Mouse (Mus musculus) hindbrain, embryonic 11.5 days (tissue): ENCODE results near the gene Olfr324. TPM values are rescaled to one million over a fixed set of nuclear protein-coding genes. Genes with fewer than 3 reads are reported as not detected.
A peak's percentile ranks its signal among the peaks of the same experiment; 100 is the strongest.

ENCODE experiments used
- ATAC-seq: fragments of 200-750 bp; cut with Nextera tagmentation; 2 replicates; pipeline ENCODE4 v1.8.0; 2017; ENCODE audit warnings: mild to moderate bottlenecking, moderate TSS enrichment, moderate library complexity; ENCODE audit not compliant: low FRiP score
- DNase-seq: peaks from one replicate; pipeline ENCODE4 v3.0.0-alpha.2; 2015; ENCODE audit warnings: low spot score
- H3K27ac ChIP-seq: fragments of 300-500 bp; sonication (generic); 2 replicates; pipeline ENCODE4 v1.5.1; 2014; ENCODE audit warnings: mild to moderate bottlenecking, low read depth, low read length
- H3K27me3 ChIP-seq: fragments of 300-500 bp; sonication (generic); 2 replicates; pipeline ENCODE4 v1.6.1; 2014; ENCODE audit warnings: mild to moderate bottlenecking, low read length, moderate library complexity, mixed read lengths; ENCODE audit not compliant: control insufficient read depth, insufficient read depth
- H3K36me3 ChIP-seq: fragments of 300-500 bp; sonication (generic); 2 replicates; pipeline ENCODE4 v1.6.1; 2014; ENCODE audit warnings: mild to moderate bottlenecking, low read length, moderate library complexity, mixed read lengths; ENCODE audit not compliant: control insufficient read depth, insufficient read depth
- H3K4me1 ChIP-seq: fragments of 300-500 bp; sonication (generic); replicated peaks from 2 replicates; pipeline ENCODE4 v1.6.1; 2014; ENCODE audit warnings: low read length, mixed read lengths; ENCODE audit not compliant: control insufficient read depth, insufficient read depth
- H3K4me2 ChIP-seq: fragments of 300-500 bp; sonication (generic); replicated peaks from 2 replicates; pipeline ENCODE4 v1.6.1; 2014; ENCODE audit warnings: mild to moderate bottlenecking, low read depth, low read length
- H3K4me3 ChIP-seq: fragments of 300-500 bp; sonication (generic); 2 replicates; pipeline ENCODE4 v1.5.1; 2014; ENCODE audit warnings: low read depth, low read length
- H3K9ac ChIP-seq: fragments of 300-500 bp; sonication (generic); 2 replicates; pipeline ENCODE4 v1.6.1; 2014; ENCODE audit warnings: low read depth, low read length
- H3K9me3 ChIP-seq: fragments of 300-500 bp; sonication (generic); 2 replicates; pipeline ENCODE4 v1.6.1; 2016; ENCODE audit warnings: low read length; ENCODE audit not compliant: control insufficient read depth
- WGBS: fragments of 180-500 bp; shearing (Covaris S2); extraction: QIAGEN DNeasy Blood & Tissue Kit; methylation state at CpG from one replicate; pipeline ENCODE4 v1.1.7; 2014; 5-methylcytosine and 5-hydroxymethylcytosine counted together
- polyA plus RNA-seq: library from polyadenylated mRNA; unstranded; fragments of >200 nt; fragmentation: Nextera tagmentation; extraction: Ambion mirVana; gene quantifications from 2 replicates; pipeline ENCODE4 v1.2.1, GENCODE M21; 2014

The Olfr324 gene
- polyA plus RNA-seq, 1 experiment from 2014 or later: not detected

DNA sequence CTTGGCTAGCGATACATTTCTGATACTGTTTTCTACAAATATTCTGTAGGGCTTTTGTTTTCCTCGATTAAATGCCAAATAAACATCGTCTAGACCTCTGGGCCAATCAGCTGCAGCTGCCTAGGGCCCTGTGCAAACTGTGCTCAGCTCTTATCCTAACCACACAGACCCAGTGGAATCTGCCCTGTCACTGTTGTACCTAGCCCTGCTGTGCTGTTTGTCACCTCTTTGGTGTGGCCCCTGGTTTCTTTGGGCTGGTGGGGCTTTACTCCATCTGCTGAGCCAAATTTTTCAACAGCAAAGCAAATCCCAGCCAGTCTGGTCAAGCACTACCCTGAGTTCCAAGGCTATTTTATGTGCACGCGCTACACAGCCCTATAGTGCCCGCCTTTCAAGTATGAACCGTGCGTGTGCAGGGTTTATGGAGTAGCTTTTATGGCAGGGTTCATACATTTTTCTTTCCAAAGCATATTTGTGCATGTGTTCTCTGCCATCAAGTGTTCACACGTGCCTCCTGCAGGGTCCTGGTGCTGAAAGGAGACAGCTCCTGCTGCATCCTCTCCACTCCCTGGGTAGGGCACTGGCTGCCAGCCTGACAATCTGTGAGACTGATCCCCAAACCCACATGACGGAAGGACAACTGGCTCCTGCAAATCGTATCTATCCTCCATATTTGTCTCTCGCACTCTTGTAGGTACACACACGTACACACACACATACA, 46.9 kb downstream of the Olfr324 start:
- Histone ChIP-seq H3K27ac (no peak overlapping the region), H3K9me3 (no peaks in the 10 kb centered on the region), H3K9ac (no peak overlapping the region), H3K4me2 (no peak overlapping the region; the same call in 1 of the 2 replicates), H3K4me1 (peaks cover 2% of the 10 kb centered on the region; the same call in 1 of the 2 replicates), H3K4me3 (no peak overlapping the region), H3K27me3 (peaks cover 9% of the 10 kb centered on the region), H3K36me3 (no peaks in the 10 kb centered on the region)
- 84% methylated on average over 13 of the region's 13 CpGs for WGBS
- ATAC-seq: no peak
- no peak for DNase-seq

GRCm38 (mm10) chr11:58643350-58643749, 48.4 kb downstream of the Olfr324 start:
- DNase-seq: peak; percentile 61
- Histone ChIP-seq H3K4me1 (peaks cover 2% of the 10 kb centered on the region; the same call in 1 of the 2 replicates), H3K36me3 (no peaks in the 10 kb centered on the region), H3K27ac (no peak overlapping the region), H3K9ac (no peak overlapping the region), H3K4me3 (no peak overlapping the region), H3K9me3 (no peaks in the 10 kb centered on the region), H3K4me2 (no peak overlapping the region), H3K27me3 (peaks cover 9% of the 10 kb centered on the region)
- no peak for ATAC-seq
- 33% methylated on average over 6 of the region's 6 CpGs for WGBS

Other genes with a start within 250 kb of the Olfr324 start
- gene Lypd8, start 216.1 kb upstream of the Olfr324 start, polyA plus RNA-seq: not detected in 2 replicates
- not detected in 2 replicates for gene 1810065E05Rik, start 174.0 kb upstream of the Olfr324 start, polyA plus RNA-seq
- gene Gm12253, start 162.6 kb upstream of the Olfr324 start, polyA plus RNA-seq: not detected in 2 replicates
- not detected in 2 replicates for gene Lypd9, start 142.2 kb upstream of the Olfr324 start, polyA plus RNA-seq
- not detected in 2 replicates for gene Olfr30, start 132.8 kb upstream of the Olfr324 start, polyA plus RNA-seq
- not detected in 2 replicates for gene Olfr332, start 102.6 kb upstream of the Olfr324 start, polyA plus RNA-seq
- gene Olfr331, start 92.5 kb upstream of the Olfr324 start, polyA plus RNA-seq: not detected in 2 replicates
- gene Olfr330, start 60.3 kb upstream of the Olfr324 start, polyA plus RNA-seq: not detected in 2 replicates
- gene Olfr329-ps, start 48.7 kb upstream of the Olfr324 start, polyA plus RNA-seq: not detected in 2 replicates
- 0.09 TPM in 1 of 2 replicates, not detected in the other for gene Olfr328, start 39.5 kb upstream of the Olfr324 start, polyA plus RNA-seq
- not detected in 2 replicates for gene Olfr224, start 24.6 kb upstream of the Olfr324 start, polyA plus RNA-seq
- gene Olfr325, start 17.4 kb upstream of the Olfr324 start, polyA plus RNA-seq: not detected in 2 replicates
- gene 2210407C18Rik, start 21.0 kb downstream of the Olfr324 start, polyA plus RNA-seq: not detected in 2 replicates
- not detected in 2 replicates for gene Olfr323, start 35.4 kb downstream of the Olfr324 start, polyA plus RNA-seq
- 0.27 and 0.62 TPM in 2 replicates for gene Trim58, start 45.4 kb downstream of the Olfr324 start, polyA plus RNA-seq
- not detected in 2 replicates for gene Olfr322, start 63.7 kb downstream of the Olfr324 start, polyA plus RNA-seq
- gene Olfr320, start 86.0 kb downstream of the Olfr324 start, polyA plus RNA-seq: not detected in 2 replicates
- not detected in 2 replicates for gene Olfr319, start 104.0 kb downstream of the Olfr324 start, polyA plus RNA-seq
- gene Olfr318, start 128.9 kb downstream of the Olfr324 start, polyA plus RNA-seq: not detected in 2 replicates
- gene Olfr317, start 144.1 kb downstream of the Olfr324 start, polyA plus RNA-seq: not detected in 2 replicates
- not detected in 2 replicates for gene Olfr316, start 157.6 kb downstream of the Olfr324 start, polyA plus RNA-seq
- gene Olfr315, start 178.1 kb downstream of the Olfr324 start, polyA plus RNA-seq: not detected in 2 replicates
- gene Olfr314, start 187.8 kb downstream of the Olfr324 start, polyA plus RNA-seq: not detected in 2 replicates
- gene Fam183b, start 206.8 kb downstream of the Olfr324 start, polyA plus RNA-seq: 8.2 and 10.1 TPM in 2 replicates
- not detected in 2 replicates for gene Olfr313, start 219.9 kb downstream of the Olfr324 start, polyA plus RNA-seq
- 0.05 TPM in 1 of 2 replicates, not detected in the other for gene Olfr312, start 234.1 kb downstream of the Olfr324 start, polyA plus RNA-seq
- not detected in 2 replicates for gene Olfr311, start 244.1 kb downstream of the Olfr324 start, polyA plus RNA-seq